Mouse (Mus musculus): ENCODE data around the gene Foxc1.

DNA sequence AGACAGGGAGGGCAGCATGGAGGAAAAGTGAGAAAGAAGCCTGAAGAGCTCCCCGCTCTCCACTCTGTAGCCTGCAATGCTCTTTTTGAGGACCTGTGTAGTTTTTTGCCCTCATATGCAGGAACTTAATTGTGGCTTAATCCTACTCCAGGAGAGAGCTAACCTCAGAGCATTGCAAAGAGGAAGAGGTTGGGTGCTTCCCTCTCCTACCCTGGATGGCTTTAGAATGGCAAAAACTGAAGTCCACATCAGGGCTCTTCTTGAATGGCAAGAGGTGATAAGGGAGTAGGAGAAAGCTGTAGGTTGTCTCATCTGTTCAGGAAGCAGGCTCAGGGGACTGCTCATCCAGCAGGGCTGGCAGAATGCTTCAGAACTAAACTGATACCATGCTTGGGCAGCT lies 18.7 kb downstream of the Foxc1 start:
- TF ChIP-seq CTCF (IDR thresholded peaks at IDR 0.05) (no peak), EP300 (IDR thresholded peaks at IDR 0.05) (no peak)
